Mouse (Mus musculus) kidney, adult 2 months (tissue): Measurements from ENCODE around the gene Ptges.

Source experiments
- CTCF ChIP-seq: fragments of 200-500 bp; conservative IDR thresholded peaks from 2 replicates; pipeline ENCODE4 v1.5.1; 2011; ENCODE audit warnings: low read depth, mild to moderate bottlenecking, control low read depth, low read length, moderate library complexity, mixed read lengths; ENCODE audit not compliant: insufficient read depth, insufficient read length
- POLR2A ChIP-seq: fragments of 200-500 bp; IDR thresholded peaks from one replicate; pipeline ENCODE4 v1.6.1; 2011; ENCODE audit warnings: low read depth, low read length, control low read depth

DNA sequence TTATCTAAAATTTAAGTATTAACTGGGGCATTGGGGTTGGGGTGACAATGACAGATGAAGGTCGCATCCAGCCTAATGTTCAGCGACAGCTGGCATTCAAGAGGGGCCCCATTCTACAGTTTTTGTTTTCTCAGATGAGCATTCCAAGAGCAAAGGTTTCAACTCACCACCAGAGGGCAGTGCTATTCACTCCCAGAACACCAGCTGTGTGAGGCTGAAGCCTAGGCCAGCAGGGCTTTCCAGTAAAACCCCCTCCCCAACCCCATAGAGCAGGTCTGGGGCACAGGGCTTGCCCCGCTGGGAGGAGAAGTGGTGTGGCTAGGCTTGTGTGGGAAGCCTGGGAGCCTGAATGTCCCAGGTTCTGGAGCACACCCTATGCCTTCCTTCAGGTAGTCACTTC lies 38.7 kb downstream of the Ptges start:
- peak; percentile 74 for TF ChIP-seq CTCF
- TF ChIP-seq POLR2A: no peak
